Mouse (Mus musculus): ENCODE measurements around the gene Taok3. TPM values are rescaled to one million over a fixed set of nuclear protein-coding genes. Genes with fewer than 3 reads are reported as not detected.

Taok3 gene
- polyA plus RNA-seq, 1 experiment from 2014 or later = 32.1 TPM

Other genes starting within 250 kb of the Taok3 start
- 49.5 and 55.5 TPM in 2 replicates for gene Suds3, start 4.0 kb upstream of the Taok3 start, polyA plus RNA-seq (2014; fragmentation: Nextera tagmentation; extraction: Ambion mirVana)
- gene Pebp1, start 167.5 kb downstream of the Taok3 start, polyA plus RNA-seq (2014; fragmentation: Nextera tagmentation; extraction: Ambion mirVana) = 1,292 and 1,314 TPM in 2 replicates
- gene Vsig10, start 199.0 kb downstream of the Taok3 start, polyA plus RNA-seq (2014; fragmentation: Nextera tagmentation; extraction: Ambion mirVana) = 0.69 and 1.1 TPM in 2 replicates
- gene Wsb2, start 237.2 kb downstream of the Taok3 start, polyA plus RNA-seq (2014; fragmentation: Nextera tagmentation; extraction: Ambion mirVana) = 115 and 180 TPM in 2 replicates

Data from forebrain, embryonic 14.5 days (tissue).